Mouse (Mus musculus) ES-Bruce4 (cell line): ENCODE data around the gene Tenm2.
A peak's percentile ranks its signal among the peaks of the same experiment; 100 is the strongest.

Experiments used
- CTCF ChIP-seq: IDR thresholded peaks from one replicate; pipeline ENCODE4 v1.8.1; 2011; ENCODE audit warnings: low read depth, low read length
- EP300 ChIP-seq: IDR thresholded peaks from 2 replicates; pipeline ENCODE4 v1.6.1; 2011; ENCODE audit warnings: low read depth, low read length; ENCODE audit not compliant: insufficient read depth
- POLR2A ChIP-seq: IDR thresholded peaks from one replicate; pipeline ENCODE4 v1.8.1; 2011; ENCODE audit warnings: low read length; ENCODE audit not compliant: insufficient read depth

- TF ChIP-seq CTCF (peak; percentile 52), POLR2A (no peak), EP300 (no peak)
These were observed 189.1 kb downstream of the Tenm2 start for GRCm38 (mm10) chr11:37046671-37047070.
